Mouse (Mus musculus): ENCODE results near the gene Prrt1. TPM values are rescaled to one million over a fixed set of nuclear protein-coding genes. Genes with fewer than 3 reads are reported as not detected.

Gene Prrt1
- polyA plus RNA-seq, 2 experiments: 0.94 to 5.7 TPM

DNA sequence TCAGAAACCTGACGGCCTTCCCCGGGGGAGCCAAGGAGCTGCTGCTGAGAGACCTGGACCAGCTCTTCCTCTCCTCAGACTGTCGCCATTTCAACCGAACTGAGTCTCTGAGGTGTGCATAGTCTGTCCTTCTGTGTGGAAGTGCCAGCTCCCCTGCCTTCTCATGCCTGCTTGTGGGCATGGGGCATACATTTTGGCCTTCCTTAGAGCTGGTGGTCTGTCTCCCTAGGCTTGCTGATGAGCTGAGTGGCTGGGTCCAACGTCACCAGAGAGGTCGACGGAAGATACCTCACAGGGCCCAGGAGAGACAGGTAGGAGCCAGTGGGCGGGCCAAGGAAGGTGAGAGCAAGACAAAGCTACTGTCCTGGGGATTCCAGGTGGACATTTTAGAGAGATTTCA is 23.7 kb downstream of the Prrt1 start:
- Histone ChIP-seq H3K4me1 (ENCODE audit: control insufficient read depth, insufficient read depth, low read length) (peaks cover 3% of the 10 kb centered on the region; the same call in 1 of the 2 replicates), H3K4me3 (replicated peaks; ENCODE audit: low read length) (no peak overlapping the region), H3K9me3 (ENCODE audit: control insufficient read depth, low read length) (no peaks in the 10 kb centered on the region), H3K27ac (replicated peaks; ENCODE audit: low read depth, low read length) (no peak overlapping the region), H3K4me2 (replicated peaks; ENCODE audit: low read depth, low read length, severe bottlenecking) (no peak overlapping the region), H3K27me3 (ENCODE audit: control insufficient read depth, insufficient read depth, low read length) (no peaks in the 10 kb centered on the region), H3K36me3 (ENCODE audit: control insufficient read depth, insufficient read depth, low read length) (peaks cover 53% of the 10 kb centered on the region), H3K9ac (ENCODE audit: low read depth, low read length, severe bottlenecking) (no peak overlapping the region)
- ATAC-seq (ENCODE audit: low FRiP score, low read depth): no peak
- TF ChIP-seq POLR2A (IDR thresholded peaks at IDR 0.05; ENCODE audit: borderline replicate concordance, extremely low read depth, insufficient read depth, insufficient read length): no peak
- 95% methylated on average over 8 of the region's 8 CpGs for WGBS
- no peak for DNase-seq (ENCODE audit: low spot score)

DNA sequence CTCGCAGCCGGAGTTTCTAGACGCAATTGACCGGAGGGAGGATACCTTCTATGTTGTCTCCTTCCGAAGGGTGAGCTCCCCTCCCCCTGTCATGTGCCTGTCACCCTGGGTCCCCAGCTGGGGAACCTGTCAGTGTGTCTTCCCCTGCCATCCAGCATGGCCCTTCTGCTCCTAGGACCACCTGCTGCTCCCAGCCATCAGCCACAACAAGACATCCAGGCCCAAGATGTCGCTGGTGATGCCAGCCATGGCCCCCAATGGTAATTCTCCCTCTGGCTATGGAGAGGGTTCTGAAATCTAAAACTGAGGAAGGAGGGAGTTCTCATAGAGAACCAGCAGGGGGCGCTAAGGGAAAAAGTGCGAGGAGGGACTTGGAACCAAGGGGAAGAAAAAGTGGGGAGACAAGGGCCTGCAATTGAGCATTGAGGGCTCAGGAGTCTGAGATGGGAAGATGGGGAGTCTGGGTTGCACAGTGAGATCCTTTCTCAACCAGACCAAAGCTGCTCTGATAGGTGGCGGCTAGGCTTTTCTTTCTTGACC is 24.5 kb downstream of the Prrt1 start:
- no peak overlapping the region for H3K4me2 ChIP-seq (replicated peaks; ENCODE audit: low read depth, low read length, severe bottlenecking)
- no peak for ATAC-seq (ENCODE audit: low FRiP score, low read depth)

DNA sequence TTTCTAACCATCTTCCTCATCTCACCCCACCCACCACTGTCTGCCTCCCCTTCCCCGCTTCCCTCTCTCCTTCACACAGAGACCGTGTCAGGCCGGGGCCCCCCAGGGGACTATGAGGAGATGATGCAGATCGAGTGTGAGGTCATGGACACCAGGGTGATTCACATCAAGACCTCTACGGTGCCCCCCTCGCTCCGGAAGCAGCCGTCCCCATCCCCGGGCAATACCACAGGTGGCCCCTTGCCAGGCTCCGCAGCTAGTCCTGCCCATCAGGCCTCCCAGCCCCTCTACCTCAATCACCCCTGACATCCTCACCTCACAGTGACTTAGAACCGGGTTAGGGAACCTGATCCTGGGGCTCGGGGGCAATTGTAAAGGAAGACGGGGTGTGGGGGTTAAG is 25.1 kb downstream of the Prrt1 start:
- Histone ChIP-seq H3K9ac (ENCODE audit: low read depth, low read length, severe bottlenecking) (no peak overlapping the region), H3K4me1 (ENCODE audit: control insufficient read depth, insufficient read depth, low read length) (no peaks in the 10 kb centered on the region), H3K27me3 (ENCODE audit: control insufficient read depth, insufficient read depth, low read length) (0 out of 2 replicates have a peak, but pooled peaks cover 6% of the 10 kb centered on the region), H3K4me3 (replicated peaks; ENCODE audit: low read length) (no peak overlapping the region), H3K27ac (replicated peaks; ENCODE audit: low read depth, low read length) (no peak overlapping the region), H3K9me3 (ENCODE audit: control insufficient read depth, low read length) (no peaks in the 10 kb centered on the region), H3K4me2 (replicated peaks; ENCODE audit: low read depth, low read length, severe bottlenecking) (no peak overlapping the region), H3K36me3 (ENCODE audit: control insufficient read depth, insufficient read depth, low read length) (peaks cover 42% of the 10 kb centered on the region)
- 94% methylated on average over 13 of the region's 13 CpGs for WGBS
- DNase-seq (ENCODE audit: low spot score) (no peak), ATAC-seq (ENCODE audit: low FRiP score, low read depth) (no peak)
- no peak for TF ChIP-seq POLR2A (IDR thresholded peaks at IDR 0.05; ENCODE audit: borderline replicate concordance, extremely low read depth, insufficient read depth, insufficient read length)

More for the DNA sequence above, 24.5 kb downstream of the Prrt1 start:
- H3K9me3 ChIP-seq (ENCODE audit: control insufficient read depth, low read length): no peaks in the 10 kb centered on the region
- WGBS: 64% methylated on average over 9 of the region's 9 CpGs
- no peak overlapping the region for H3K27ac ChIP-seq (replicated peaks; ENCODE audit: low read depth, low read length)
- peaks cover 48% of the 10 kb centered on the region for H3K36me3 ChIP-seq (ENCODE audit: control insufficient read depth, insufficient read depth, low read length)
- DNase-seq (ENCODE audit: low spot score): peak; percentile 57
- TF ChIP-seq POLR2A (IDR thresholded peaks at IDR 0.05; ENCODE audit: borderline replicate concordance, extremely low read depth, insufficient read depth, insufficient read length): no peak
- H3K27me3 ChIP-seq (ENCODE audit: control insufficient read depth, insufficient read depth, low read length): no peaks in the 10 kb centered on the region
- no peak overlapping the region for H3K9ac ChIP-seq (ENCODE audit: low read depth, low read length, severe bottlenecking)
- no peaks in the 10 kb centered on the region for H3K4me1 ChIP-seq (ENCODE audit: control insufficient read depth, insufficient read depth, low read length)
- H3K4me3 ChIP-seq (replicated peaks; ENCODE audit: low read length): no peak overlapping the region

DNA sequence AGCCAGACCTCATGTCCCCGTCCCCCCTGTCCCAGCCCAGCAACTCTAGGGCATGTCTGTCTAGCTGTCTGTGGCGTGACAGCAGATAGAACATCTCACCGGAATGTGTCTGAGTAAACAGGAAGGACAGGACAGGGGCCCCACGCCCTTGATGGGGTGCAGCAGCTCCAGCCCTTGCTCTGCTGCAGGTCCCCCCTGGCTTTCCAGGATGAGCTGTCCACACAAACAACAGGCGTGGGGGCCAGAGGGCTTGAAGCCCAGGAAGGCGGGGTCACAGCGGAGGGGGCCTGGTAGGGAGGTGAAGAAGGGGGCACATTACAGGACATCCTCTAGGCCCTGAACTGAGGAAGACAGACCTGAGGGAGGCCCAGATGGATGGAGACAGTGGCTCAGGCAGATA is 25.8 kb downstream of the Prrt1 start:
- peaks cover 35% of the 10 kb centered on the region for H3K36me3 ChIP-seq (ENCODE audit: control insufficient read depth, insufficient read depth, low read length)
- ATAC-seq (ENCODE audit: low FRiP score, low read depth) (peak; percentile 9; the same call in 1 of the 2 replicates), DNase-seq (ENCODE audit: low spot score) (no peak)

DNA sequence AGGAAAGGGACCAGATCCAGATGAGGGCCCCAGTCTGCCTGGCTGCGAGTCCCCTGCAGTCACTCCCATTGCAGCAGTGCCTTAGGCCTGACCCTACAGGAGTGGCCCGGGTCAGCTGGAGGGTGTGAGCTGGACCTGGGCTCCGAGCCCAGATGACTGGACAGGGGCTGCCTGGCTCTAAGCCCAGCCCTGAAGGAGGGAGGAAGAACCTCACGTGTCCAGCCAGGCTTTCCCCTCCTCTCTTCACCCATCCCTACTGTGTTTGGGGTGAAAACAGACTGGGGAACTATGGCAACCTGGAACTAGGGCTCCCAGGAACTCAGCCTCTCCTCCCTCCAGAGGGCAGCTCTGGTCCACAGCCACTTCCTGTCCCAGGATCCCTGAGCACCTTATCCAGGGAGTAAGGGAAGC is 26.3 kb downstream of the Prrt1 start:
- WGBS: 46% methylated on average over 4 of the region's 4 CpGs
- peaks cover 30% of the 10 kb centered on the region for H3K36me3 ChIP-seq (ENCODE audit: control insufficient read depth, insufficient read depth, low read length)

More for the DNA sequence above, 25.8 kb downstream of the Prrt1 start:
- peaks cover 11% of the 10 kb centered on the region for H3K27me3 ChIP-seq (ENCODE audit: control insufficient read depth, insufficient read depth, low read length)
- H3K4me3 ChIP-seq (replicated peaks; ENCODE audit: low read length): no peak overlapping the region
- no peak overlapping the region for H3K4me2 ChIP-seq (replicated peaks; ENCODE audit: low read depth, low read length, severe bottlenecking)
- H3K9ac ChIP-seq (ENCODE audit: low read depth, low read length, severe bottlenecking): no peak overlapping the region
- H3K27ac ChIP-seq (replicated peaks; ENCODE audit: low read depth, low read length): peak overlapping the region; percentile 48
- no peaks in the 10 kb centered on the region; the same call in 1 of the 2 replicates for H3K4me1 ChIP-seq (ENCODE audit: control insufficient read depth, insufficient read depth, low read length)
- 80% methylated on average over 7 of the region's 7 CpGs for WGBS
- no peak for TF ChIP-seq POLR2A (IDR thresholded peaks at IDR 0.05; ENCODE audit: borderline replicate concordance, extremely low read depth, insufficient read depth, insufficient read length)
- H3K9me3 ChIP-seq (ENCODE audit: control insufficient read depth, low read length): no peaks in the 10 kb centered on the region

More for the DNA sequence above, 26.3 kb downstream of the Prrt1 start:
- Histone ChIP-seq H3K4me3 (replicated peaks; ENCODE audit: low read length) (no peak overlapping the region), H3K27ac (replicated peaks; ENCODE audit: low read depth, low read length) (peak overlapping the region; percentile 48), H3K9me3 (ENCODE audit: control insufficient read depth, low read length) (no peaks in the 10 kb centered on the region), H3K4me1 (ENCODE audit: control insufficient read depth, insufficient read depth, low read length) (no peaks in the 10 kb centered on the region; the same call in none of the 2 replicates), H3K27me3 (ENCODE audit: control insufficient read depth, insufficient read depth, low read length) (peaks cover 16% of the 10 kb centered on the region), H3K4me2 (replicated peaks; ENCODE audit: low read depth, low read length, severe bottlenecking) (no peak overlapping the region), H3K9ac (ENCODE audit: low read depth, low read length, severe bottlenecking) (no peak overlapping the region)
- DNase-seq (ENCODE audit: low spot score) (peak; percentile 62), ATAC-seq (ENCODE audit: low FRiP score, low read depth) (peak; percentile 64)
- TF ChIP-seq POLR2A (IDR thresholded peaks at IDR 0.05; ENCODE audit: borderline replicate concordance, extremely low read depth, insufficient read depth, insufficient read length): no peak
